Mouse (Mus musculus) kidney, adult 2 months (tissue): ENCODE data around the gene Syne1.

Experiments
- CTCF ChIP-seq: fragments of 200-500 bp; conservative IDR thresholded peaks from 2 replicates; pipeline ENCODE4 v1.5.1; 2011; ENCODE audit warnings: low read depth, mild to moderate bottlenecking, control low read depth, low read length, moderate library complexity, mixed read lengths; ENCODE audit not compliant: insufficient read depth, insufficient read length
- POLR2A ChIP-seq: fragments of 200-500 bp; IDR thresholded peaks from one replicate; pipeline ENCODE4 v1.6.1; 2011; ENCODE audit warnings: low read depth, low read length, control low read depth

DNA sequence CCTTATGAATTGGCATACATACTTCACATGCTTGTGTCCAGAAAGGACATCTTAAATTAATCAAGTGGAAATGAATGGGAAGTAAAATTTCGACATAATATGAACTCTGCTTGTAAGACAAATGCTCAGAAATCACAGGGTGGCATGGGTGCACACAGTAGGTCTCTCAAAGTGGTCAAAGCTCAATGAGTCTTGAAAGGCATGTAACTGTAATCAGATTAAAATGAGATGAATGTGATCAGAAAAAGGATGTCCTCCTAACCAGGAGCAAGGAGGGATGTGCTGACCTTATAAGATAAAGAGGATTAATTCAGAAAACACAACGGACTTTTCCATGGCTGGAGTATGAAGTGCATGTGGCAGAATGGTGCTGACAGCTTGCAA lies 453.5 kb downstream of the Syne1 start:
- TF ChIP-seq CTCF (no peak), POLR2A (no peak)
